Mouse (Mus musculus) gastrocnemius, adult 18-20 months (tissue): ENCODE data around the gene Reps2. TPM values are rescaled to one million over a fixed set of nuclear protein-coding genes. Genes with fewer than 3 reads are reported as not detected.

Source experiments
- total RNA-seq, 2 experiments: library from RNA; stranded (reverse); gene quantifications; 2 replicates each; pipeline ENCODE4 v1.2.3; 2021

Reps2 gene
- total RNA-seq, 2 experiments from 2014 or later: 0.96 to 1.5 TPM

Other genes starting within 250 kb of the Reps2 start
- 10 to 100 TPM; 84.3 to 85.5 TPM for gene Rbbp7, start 116.8 kb upstream of the Reps2 start, total RNA-seq
- gene Txlng, start 185.8 kb upstream of the Reps2 start, total RNA-seq: 1 to 10 TPM; 7.3 to 7.7 TPM
- gene Syap1, start 244.8 kb upstream of the Reps2 start, total RNA-seq: 10 to 100 TPM; 25.1 to 28.7 TPM